Mouse (Mus musculus) hindlimb bud, embryonic 11.5 days (tissue): ENCODE measurements around the gene Oxct2a.
"Not testable (repeated sequence)": the region's sequence is repeated elsewhere in the genome, so short reads cannot be mapped to it uniquely, and the experiment has no call there.

Experiments
- DNase-seq: peaks from one replicate; pipeline ENCODE4 v3.0.0-alpha.2; 2012; ENCODE audit warnings: low read depth, low spot score; ENCODE audit errors: extremely low spot score

Gene Oxct2a

DNA sequence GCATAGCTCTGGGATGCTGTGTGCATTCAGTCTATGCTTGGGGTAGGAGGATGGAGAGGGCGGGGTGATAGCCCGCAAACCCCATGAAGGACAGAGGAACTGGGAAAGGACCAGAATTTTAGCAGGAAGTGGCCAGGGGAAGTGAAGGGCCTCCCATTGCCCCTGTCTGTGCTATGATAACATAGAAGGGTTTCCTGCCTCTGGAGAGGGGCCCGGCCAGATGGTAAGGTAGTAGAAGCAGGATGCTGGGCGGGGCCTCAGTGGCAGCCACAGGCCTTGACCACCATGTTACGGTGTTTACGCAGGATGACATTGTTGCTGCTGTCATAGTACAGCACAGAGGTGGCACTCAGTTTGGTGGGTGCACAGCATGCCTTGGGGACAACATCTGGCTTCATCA lies 10.4 kb downstream of the Oxct2a start:
- no peak for DNase-seq

- DNase-seq, result no peak
Observed at GRCm38 (mm10) chr4:123311845-123312244, 11.6 kb downstream of the Oxct2a start.

DNA sequence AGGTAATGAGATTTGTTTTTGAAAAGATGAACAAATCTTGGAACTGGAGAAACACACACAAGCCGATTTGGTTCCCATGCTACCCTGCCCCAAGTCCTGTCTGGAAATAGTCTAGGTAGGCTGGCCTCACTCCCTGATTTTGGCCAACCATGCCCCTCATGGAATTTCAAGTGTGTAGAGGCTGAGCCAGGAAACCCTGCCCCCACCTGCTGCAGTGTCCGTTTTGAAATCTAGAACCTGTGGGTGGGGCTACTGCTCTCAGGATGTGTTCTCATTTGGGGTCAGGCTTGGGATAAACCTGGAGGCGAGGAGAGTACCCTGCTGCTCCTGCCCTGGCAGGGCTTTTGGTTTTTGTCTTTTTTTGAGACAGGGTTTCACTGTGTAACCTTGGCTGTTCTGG lies 15.1 kb downstream of the Oxct2a start:
- DNase-seq, result no peak

- DNase-seq, result no peak
Observed at GRCm38 (mm10) chr4:123306999-123307398, 16.4 kb downstream of the Oxct2a start.

GRCm38 (mm10) chr4:123305789-123306188 lies 17.6 kb downstream of the Oxct2a start:
- DNase-seq, result peak; percentile 60

DNA sequence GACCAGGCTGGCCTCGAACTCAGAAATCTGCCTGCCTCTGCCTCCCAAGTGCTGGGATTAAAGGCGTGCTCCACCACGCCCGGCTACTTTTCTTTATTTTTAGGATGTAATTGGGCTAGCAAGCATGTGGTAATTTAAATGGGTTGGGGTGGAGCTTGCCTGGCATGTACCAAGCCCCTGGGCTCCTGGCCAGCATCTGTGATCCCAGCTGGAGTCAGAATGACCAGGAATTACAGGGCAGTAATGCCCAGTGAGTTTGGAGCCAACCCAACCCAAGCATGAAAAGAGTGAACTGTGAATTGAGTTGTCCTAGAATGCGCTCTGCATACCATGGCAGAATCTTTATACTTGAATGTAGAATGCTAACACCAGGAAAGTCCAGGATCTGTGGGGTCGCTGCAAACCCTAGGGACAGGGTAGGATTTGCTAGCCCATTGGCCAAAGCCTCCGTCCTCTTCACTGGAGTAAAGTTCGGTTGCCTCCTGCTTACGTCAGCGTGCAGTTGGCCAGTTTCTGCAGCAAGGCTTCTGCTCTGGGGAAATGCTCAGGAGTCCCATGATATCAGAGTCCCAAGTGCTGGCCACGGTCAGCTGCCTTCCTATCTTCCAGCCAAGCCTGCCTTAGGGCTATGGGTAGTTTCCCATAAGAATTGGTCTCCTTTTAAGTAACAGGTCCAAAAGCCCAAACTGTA lies 24.3 kb downstream of the Oxct2a start:
- DNase-seq, result no peak

GRCm38 (mm10) chr4:123298226-123298625 lies 25.2 kb downstream of the Oxct2a start:
- DNase-seq, result no peak

GRCm38 (mm10) chr4:123297195-123297960 lies 26.1 kb downstream of the Oxct2a start:
- DNase-seq, result no peak

DNA sequence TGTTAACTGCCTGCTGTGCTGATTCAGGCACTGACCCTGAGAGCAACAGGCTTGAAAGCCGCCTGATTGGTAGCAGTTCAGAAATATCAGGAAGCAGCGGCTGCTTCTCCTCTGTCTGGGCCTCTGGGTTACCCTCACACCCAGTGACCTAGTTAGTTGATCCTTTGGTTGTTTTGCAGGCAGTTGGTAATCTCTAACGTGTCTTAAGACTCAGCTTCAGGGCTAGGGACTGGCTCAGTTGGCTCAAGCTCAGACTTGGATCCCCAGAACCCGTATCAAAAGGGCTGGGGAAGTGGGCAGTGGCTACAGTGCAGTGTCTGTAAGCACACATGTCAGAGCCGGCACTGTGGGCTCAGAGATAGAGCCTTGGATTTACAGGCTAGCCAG lies 27.3 kb downstream of the Oxct2a start:
- DNase-seq, result no peak

DNA sequence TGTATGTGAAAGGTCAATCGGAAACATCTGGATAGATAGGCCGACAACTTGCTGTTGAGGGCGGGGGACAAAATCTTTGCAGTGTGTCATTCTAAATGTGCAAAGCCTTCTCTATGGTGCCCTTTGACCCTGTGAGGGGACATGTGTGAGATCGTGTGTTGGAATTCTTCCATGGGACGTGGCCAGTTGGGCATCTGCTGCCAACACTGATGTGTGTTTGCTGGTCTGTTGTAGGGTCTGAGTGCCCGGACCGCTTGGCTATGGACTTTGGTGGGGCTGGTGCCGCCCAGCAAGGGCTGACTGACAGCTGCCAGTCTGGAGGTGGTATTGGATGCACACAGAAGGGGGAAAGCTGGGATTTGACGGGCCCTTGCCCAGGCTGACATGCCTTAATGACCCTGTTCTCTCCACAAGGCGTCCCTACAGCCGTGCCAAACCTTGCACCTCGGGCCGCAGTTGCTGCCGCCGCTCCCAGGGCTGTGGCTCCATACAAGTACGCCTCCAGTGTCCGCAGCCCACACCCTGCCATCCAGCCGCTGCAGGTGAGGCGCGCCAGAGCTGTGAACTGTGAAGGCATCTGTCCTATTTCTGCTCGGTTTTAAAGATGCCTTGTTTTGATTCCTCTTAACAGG lies 27.8 kb downstream of the Oxct2a start:
- DNase-seq, result no peak

DNA sequence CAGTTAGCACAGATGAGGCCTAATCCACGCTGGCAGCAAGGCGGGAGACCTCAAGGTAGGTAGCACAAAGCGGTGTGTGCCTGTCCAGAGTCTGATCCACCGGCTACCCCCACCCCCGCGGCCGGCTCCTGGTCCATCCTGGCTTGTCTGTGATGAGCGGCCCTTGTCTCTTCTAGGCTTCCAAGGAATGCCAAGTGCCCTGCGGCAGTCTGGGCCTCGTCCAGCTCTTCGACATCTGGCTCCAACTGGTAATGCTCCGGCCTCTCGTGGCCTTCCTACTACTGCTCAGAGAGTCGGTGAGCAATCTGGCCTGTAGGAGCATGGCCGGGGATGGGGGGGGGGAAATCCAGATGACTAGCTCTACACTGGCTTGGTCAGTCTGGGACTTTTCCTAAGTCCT lies 28.4 kb downstream of the Oxct2a start:
- DNase-seq, result not testable (repeated sequence)

GRCm38 (mm10) chr4:123293661-123294443 lies 29.6 kb downstream of the Oxct2a start:
- DNase-seq, result no peak

DNA sequence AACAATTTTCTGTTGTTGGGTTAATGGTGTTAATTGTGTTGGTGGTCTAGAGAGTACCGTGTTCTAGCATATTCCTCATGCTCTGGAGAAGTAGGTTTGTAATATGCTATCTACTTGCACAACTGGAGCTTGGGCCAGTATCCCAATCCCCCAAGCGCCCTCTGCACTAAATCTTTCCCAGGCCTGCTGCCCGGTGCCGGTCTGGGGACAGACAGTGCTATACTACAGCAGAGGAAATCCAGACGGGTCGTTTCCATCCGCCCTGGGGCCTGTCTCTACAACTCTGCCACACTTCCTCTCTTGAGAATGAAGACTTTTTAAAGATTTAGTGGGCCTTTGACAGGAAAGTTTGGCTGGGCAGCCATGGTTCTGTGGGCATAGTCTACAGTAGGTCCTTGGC lies 30.4 kb downstream of the Oxct2a start:
- DNase-seq, result no peak

GRCm38 (mm10) chr4:123292390-123292789 lies 31.0 kb downstream of the Oxct2a start:
- no peak for DNase-seq

GRCm38 (mm10) chr4:123289038-123289437 lies 34.4 kb downstream of the Oxct2a start:
- no peak for DNase-seq

- no peak for DNase-seq
Observed at GRCm38 (mm10) chr4:123286790-123287189, 36.6 kb downstream of the Oxct2a start.

DNA sequence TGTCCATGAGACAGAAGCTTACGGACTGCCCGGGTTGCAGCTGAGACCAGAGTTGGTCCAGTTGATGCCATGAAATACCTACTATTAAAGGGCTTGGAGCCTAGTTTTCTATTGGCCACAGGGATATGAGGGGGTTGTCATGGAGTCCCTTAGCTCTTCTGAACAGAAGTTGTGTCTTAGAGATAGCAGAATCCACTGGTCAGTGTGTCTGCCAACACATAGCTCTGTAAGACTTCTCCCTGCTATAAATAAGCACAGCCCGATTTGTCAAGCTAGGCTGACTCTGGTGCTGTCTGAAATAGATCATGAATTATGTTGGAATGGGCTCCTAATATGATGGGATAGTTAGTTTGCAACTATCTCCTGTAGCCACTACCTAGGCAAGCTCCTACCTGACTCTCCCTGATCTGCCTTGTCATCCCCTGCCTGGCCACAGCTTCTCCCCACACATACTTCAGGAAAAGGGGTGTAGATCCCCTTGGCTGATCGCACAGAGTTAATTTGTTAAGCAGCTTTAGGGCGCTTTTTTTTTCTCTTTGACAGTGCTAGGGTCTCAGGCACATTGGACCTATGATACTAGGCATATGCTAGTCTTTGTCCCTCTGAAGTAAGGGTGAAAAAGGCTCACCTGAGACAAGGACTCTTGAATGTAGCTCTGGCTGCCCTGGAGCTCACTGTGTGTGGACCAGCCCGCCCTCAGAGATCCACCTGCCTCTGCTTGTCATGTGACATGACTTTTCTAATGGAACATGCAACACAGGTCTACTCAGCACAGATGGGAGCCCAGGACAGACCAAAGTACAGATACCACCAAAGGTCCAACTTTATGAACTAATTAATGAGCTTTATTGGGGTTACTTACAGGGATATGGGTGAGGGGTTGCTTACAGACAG lies 38.5 kb downstream of the Oxct2a start:
- DNase-seq, result no peak

GRCm38 (mm10) chr4:123283675-123284064 lies 39.8 kb downstream of the Oxct2a start:
- DNase-seq, result not testable (repeated sequence)

DNA sequence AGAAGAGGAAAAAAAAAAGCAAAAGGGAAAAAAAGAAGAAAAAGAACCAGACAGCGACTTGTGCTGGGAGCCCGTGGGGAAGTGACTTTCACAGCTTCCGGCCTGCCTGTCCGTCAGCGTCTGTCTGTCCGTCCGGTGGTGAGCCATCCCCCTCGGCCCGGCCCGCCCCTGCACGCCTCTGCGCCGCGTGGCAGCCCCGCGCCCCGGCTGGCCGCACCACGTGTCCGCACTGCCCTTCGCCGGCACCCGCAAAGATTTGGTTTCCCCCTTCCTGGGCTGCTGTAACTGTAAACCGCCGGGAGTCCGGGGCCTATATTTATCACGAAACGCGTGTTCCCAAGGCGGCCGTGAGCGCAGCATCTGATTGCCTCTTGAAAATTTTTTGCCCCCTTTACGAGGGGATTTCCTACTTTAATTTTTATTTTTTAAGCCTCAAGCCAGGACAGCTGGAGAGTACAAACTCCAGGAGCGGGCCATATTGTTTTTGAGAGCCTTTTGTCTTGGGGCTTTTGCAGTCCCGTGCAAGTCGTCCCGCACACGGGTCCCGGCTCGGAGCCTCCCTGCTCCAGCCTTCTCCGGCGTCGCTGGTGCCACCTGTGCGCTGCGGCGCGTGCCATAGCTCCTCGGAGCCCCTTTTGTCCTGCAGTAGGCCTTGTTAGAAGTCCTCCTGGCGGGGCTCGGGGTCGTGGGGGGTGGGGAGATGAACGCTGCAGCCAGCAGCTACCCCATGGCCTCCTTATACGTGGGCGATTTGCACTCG lies 40.3 kb downstream of the Oxct2a start:
- DNase-seq, result not testable (repeated sequence)

- peak; percentile 62 for DNase-seq
Observed at GRCm38 (mm10) chr4:123282500-123282899, 40.9 kb downstream of the Oxct2a start.
